Mouse (Mus musculus): ENCODE measurements around the gene Me1.

The Me1 gene

GRCm38 (mm10) chr9:86658347-86658746 is 37.4 kb downstream of the Me1 start:
- no peak for DNase-seq (ENCODE audit: low spot score)

DNA sequence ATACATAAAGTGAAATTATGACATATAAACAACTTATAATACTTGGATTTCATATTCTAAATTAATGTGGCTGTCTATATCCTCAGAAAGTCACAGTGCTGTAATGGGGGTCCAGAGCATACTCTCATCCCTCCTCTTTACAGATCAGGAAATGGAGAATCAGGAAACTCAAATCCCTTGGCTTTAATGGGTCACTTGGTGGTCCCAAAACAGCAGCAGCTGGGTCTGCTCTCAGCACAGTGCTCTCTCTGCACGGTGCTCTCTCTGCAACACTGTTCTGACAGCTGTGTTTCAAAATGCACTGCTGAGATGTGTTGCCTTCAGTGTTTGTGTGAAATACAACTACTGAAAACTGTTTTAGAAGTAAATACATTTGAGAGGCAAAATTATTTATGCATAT is 43.6 kb downstream of the Me1 start:
- DNase-seq (ENCODE audit: low spot score), result no peak

DNA sequence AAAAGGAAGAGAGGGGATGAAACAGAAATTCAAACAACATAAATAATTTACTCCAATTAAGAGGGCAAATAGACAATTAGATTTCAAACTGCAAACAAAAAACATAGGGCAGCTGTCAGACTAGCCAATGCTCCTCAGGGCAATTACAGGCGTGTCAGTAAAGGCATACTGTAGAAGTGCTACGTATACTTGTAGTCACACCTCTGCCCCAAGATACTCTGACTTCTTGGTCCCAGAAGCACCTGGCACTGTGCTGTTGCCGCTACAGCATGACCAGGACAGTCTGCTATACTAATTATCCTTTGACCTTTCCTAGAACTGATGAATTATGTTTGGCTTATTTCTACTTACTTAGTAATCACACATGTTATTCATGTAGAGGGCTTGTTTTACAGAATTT is 44.5 kb downstream of the Me1 start:
- DNase-seq (ENCODE audit: low spot score), result no peak

DNA sequence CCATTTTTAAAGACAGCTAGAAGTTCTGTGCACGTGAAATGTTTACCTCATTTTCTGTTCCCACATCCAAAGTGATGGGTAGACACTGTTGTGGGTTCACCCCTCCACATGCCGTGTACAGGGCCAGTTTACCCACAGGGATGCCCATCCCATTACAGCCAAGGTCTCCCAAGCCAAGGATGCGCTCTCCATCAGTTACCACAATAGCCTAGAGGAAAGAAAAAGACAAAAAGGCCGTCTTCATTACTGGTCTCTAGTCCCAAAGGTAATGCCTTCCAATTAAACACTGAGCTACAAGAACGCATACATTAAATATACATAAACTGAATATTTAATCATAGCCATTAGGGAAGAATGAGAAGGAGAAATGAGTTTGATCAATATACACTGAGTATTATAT is 44.9 kb downstream of the Me1 start:
- no peak for DNase-seq (ENCODE audit: low spot score)

DNA sequence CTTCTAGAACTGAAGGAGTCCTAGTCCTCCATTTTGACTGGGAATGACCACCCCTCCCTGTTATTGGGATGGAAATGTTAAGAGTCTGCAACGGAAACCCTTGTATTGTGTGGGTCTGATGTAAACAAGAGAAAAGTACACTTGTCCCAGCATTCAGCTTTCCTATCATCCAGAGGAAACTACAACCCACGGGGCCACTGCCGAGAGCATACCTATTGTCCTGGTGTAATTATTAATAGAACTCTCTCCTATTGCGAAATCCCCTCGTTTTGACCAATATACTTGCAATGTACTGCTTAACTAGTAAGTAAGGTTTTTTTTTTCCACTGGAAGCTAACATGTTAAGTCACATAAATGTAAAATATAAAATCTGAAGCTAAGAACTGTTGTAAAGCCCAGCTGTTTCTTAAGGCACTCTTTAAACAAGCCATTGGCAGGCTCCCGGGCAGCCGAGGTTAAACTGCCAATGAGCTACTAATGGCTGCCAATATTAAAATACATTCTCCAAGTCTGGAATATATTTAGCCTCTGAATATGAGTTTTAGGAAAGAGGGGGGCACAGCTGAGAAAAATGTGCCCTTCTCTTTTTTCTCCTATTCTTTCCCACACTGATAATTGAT is 47.7 kb downstream of the Me1 start:
- DNase-seq (ENCODE audit: low spot score), result no peak

DNA sequence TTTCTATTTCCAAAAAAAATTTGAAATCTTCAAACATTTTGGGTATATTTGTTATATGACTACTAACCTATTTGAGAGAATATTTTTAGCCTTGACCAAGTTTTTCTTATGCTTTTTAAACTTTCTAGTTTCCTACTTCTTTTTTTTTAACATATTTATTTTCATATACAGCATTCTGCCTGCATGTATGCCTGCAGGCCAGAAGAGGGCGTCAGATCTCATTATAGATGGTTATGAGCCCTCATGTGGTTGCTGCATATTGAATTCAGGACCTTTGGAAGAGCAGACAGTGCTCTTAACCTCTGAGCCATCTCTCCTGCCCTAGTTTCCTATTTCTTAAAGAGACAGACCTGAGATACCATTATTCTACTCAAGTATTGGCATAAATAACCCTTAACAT is 48.9 kb downstream of the Me1 start:
- DNase-seq (ENCODE audit: low spot score), result no peak

GRCm38 (mm10) chr9:86643497-86643896 is 52.3 kb downstream of the Me1 start:
- DNase-seq (ENCODE audit: low spot score), result no peak

- DNase-seq (ENCODE audit: low spot score), result no peak
These were observed 57.0 kb downstream of the Me1 start for GRCm38 (mm10) chr9:86638771-86639170.

GRCm38 (mm10) chr9:86631153-86631552 is 64.6 kb downstream of the Me1 start:
- no peak for DNase-seq (ENCODE audit: low spot score)

DNA sequence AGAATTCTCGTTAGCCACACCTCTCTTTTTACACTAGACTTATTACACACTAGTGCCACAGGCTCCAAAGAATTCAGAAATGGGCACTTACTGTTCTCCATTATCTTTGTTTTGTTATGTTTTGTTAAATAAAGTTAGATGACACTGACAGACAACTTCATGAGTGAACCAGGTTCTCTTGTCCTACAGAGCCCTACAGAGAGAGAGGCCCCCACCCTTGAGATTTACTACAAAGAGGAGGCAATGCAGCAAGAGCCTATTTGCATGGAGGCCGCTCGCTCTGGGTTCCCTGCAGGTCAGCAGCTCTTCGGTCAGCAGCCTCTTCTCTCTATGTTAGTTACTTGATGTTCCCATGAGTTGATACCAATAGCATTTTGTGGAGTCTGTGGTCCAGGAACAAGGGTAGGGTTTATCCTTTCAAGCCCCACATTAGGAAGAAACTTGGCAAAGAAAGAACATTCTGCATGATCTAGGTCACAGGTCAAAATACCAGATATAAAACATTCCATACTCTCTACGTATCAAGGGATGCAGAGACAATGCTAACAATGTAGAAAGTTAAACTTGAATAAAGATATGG is 65.3 kb downstream of the Me1 start:
- DNase-seq (ENCODE audit: low spot score), result no peak

DNA sequence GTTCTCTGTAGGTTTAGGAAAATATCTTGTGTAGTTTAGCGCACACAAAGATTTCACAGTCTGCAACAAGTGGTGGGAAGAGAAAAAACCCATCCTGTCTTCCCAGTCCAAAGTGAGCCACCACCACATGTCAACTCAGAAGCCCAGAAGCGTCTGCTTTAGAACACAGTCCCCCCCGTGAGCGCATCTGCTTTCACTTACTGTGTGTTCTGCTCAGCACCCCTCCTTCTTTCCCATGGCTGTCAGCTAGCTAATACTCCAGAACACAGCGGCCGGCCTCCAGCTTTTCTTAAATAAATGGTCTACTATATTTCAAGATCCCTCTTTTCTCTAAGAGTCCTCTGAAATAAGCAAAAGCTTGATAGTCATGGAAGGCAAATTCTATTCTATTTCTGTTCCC is 66.4 kb downstream of the Me1 start:
- no peak for DNase-seq (ENCODE audit: low spot score)

- no peak for DNase-seq (ENCODE audit: low spot score)
These were observed 67.8 kb downstream of the Me1 start for GRCm38 (mm10) chr9:86627745-86628496.

DNA sequence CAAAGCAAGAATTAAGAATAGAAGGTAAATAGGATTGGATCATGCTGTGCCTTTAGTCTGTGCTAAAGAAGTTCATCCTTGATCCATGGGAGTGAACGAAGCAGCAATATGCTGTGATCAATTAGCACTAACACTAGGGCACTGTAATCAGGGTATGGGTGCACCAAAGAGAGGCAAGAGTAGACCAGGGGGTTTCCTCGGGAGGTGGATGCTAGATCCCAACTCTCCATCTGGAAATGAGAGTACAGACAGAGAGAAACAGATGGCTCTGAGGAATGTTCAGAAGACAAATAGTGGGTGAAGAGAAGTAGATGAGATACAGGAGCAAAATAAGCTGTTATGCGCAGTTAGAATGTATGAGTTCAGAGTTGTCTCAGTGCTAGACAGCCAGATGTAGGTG is 68.8 kb downstream of the Me1 start:
- no peak for DNase-seq (ENCODE audit: low spot score)

DNA sequence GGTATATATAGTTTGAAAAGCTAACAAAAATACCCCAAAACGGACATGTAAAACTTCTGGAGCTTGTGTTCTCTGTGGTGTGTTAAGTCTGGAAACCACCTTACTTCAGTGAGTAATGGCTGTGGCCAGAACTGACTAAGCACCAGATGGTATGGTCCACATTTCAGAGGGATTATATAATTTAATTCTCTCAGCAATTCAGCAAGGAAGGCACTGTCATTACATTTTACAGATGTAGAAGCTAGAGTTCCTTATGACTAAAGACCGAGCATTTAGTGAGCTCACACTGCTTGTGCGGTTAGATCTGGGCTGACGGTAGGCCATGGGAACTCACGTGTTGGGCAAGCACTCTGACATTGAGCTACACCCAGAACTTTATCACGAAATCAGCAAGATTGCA is 71.0 kb downstream of the Me1 start:
- no peak for DNase-seq (ENCODE audit: low spot score)

DNA sequence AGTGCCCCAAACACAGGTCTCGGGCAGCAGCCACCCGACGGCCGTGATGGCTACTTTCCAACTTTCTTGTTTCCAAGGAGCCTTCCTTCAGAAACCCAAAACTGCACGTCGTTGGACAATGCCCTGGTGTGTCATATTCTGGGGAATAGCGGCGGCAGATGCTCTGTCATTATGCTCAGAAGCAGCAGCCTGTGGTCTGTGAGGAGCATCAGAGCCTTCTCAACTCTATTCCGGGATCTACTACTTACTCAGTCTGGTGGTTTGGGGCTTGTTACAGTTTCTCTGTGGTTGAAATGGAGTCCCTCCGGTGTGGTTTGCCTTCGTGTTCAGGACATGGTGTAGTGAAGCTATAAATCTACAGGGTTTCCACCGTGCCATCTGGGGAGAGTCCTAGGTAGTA is 71.7 kb downstream of the Me1 start:
- DNase-seq (ENCODE audit: low spot score), result no peak

- DNase-seq (ENCODE audit: low spot score), result no peak
These were observed 73.7 kb downstream of the Me1 start for GRCm38 (mm10) chr9:86622062-86622461.

- no peak for DNase-seq (ENCODE audit: low spot score)
These were observed 76.2 kb downstream of the Me1 start for GRCm38 (mm10) chr9:86619341-86620139.

GRCm38 (mm10) chr9:86617837-86618492 is 77.8 kb downstream of the Me1 start:
- DNase-seq (ENCODE audit: low spot score), result no peak

DNA sequence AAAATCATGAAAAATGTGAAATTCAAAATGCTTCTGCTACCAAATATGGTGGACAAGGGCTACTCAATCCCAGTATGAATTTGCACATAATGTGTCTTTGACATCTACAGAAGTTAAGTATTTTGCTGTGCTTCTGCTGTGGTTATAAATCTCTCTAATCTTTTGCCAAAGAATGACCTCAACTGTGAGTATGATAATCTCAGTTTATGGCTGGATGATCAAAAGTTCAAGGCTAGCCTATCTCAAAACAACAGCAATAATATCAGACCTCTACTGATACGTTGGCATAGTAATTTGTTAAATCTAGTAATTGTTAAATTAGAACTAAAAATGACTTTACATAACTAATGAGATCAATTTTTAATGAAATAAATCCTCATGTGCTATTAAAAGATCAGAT is 80.0 kb downstream of the Me1 start:
- no peak for DNase-seq (ENCODE audit: low spot score)

DNA sequence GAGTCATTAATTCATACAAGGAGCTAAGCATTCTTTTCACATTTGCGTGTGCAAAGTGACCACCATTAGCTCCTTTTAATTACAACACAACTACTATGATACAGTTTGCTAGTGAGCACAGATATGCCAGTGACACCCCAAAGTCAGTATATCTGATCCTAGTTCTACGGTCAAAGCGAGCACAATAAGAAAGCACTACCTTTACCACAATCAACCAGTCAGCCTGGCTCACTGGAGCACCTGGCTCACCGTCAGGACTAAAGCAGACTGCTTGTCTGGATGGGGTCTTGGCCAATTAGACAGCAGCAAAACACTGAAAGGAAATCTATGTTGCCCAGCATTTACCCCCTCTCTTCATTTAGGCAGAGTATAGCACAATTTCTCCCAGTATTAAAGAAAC is 83.7 kb downstream of the Me1 start:
- no peak for DNase-seq (ENCODE audit: low spot score)

DNA sequence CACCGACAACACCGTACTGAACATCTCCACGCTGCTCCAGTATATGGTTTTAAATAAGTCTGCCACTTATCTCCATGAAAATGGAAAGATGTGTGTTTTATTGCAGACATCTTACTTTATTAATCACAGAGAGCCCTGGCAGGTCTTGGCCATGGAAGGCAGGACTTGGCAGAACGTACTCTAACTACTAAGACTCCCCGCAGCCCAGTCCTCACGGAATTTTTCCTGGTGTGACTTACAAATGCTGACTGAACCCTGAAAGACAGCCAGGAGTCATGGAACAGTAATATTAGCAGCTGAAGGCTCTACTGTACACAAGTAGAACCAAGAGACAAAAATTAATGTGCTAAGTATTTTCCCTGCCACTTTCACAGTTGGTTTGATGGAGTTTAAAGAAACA is 90.0 kb downstream of the Me1 start:
- no peak for DNase-seq (ENCODE audit: low spot score)

- DNase-seq (ENCODE audit: low spot score), result no peak
These were observed 95.9 kb downstream of the Me1 start for GRCm38 (mm10) chr9:86599723-86600303.

Measured in c-Kit-positive CD71-positive TER-119-positive erythroid progenitor cells, embryonic 14.5 days (primary cell).